Mouse (Mus musculus) embryonic fibroblast, embryonic 13.5 days (primary cell): ENCODE results near the gene Lfng. TPM values are rescaled to one million over a fixed set of nuclear protein-coding genes. Genes with fewer than 3 reads are reported as not detected.

Experiments used
- H3K27ac ChIP-seq: 2 replicates; pipeline ENCODE4 v1.5.1; 2012; ENCODE audit warnings: low read length, control low read depth, inconsistent platforms; ENCODE audit not compliant: insufficient read depth
- H3K4me1 ChIP-seq: 2 replicates; pipeline ENCODE4 v1.6.1; 2011; ENCODE audit warnings: low read length; ENCODE audit not compliant: control insufficient read depth, insufficient read depth
- H3K4me3 ChIP-seq: 2 replicates; pipeline ENCODE4 v1.5.1; 2011; ENCODE audit warnings: mild to moderate bottlenecking, control low read depth, low read length; ENCODE audit not compliant: insufficient read depth
- CTCF ChIP-seq: IDR thresholded peaks from 2 replicates; pipeline ENCODE4 v1.5.1; 2011; ENCODE audit warnings: mild to moderate bottlenecking, control low read depth, low read length, moderate library complexity, borderline replicate concordance; ENCODE audit not compliant: insufficient read depth
- POLR2A ChIP-seq: IDR thresholded peaks from 2 replicates; pipeline ENCODE4 v1.6.1; 2011; ENCODE audit warnings: low read depth, mild to moderate bottlenecking, control low read depth, low read length, moderate library complexity
- polyA plus RNA-seq: library from polyadenylated mRNA; stranded (reverse); fragments of >200 nt; gene quantifications from 2 replicates; pipeline ENCODE4 v1.2.4, GENCODE M21; 2011; ENCODE audit warnings: low read depth; ENCODE audit not compliant: missing spikeins, insufficient read length

Gene Lfng
- polyA plus RNA-seq, 1 experiment: 8.2 TPM

DNA sequence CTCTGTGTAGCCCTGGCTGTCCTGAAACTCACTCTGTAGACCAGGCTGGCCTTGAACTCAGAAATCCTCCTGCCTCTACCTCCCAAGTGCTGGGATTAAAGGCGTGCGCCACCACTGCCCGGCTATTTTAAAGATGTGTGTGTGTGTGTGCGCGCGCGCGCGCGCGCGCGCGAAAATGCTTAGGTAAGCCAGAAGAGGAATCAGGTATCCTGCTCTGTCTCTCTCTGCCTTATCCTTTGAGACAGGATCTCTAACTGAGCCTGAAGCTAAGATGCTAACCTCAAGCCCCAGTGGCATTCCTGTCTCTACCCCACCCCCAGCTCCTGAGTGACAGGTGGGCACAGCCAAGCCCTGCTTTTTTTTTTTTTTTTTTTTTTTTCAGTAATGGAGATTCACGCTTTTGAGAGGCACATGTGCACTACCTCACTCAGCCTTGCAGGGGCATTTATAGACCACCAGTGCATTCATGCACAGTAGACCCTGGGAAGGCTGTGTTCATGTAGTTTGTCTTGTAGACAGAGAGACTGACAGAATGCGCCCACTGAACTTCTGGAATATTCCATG, 38.0 kb upstream of the Lfng start:
- Histone ChIP-seq H3K4me3 (no peak overlapping the region), H3K27ac (no peak overlapping the region), H3K4me1 (no peaks in the 10 kb centered on the region)
- no peak for TF ChIP-seq POLR2A
- TF ChIP-seq CTCF: no peak

DNA sequence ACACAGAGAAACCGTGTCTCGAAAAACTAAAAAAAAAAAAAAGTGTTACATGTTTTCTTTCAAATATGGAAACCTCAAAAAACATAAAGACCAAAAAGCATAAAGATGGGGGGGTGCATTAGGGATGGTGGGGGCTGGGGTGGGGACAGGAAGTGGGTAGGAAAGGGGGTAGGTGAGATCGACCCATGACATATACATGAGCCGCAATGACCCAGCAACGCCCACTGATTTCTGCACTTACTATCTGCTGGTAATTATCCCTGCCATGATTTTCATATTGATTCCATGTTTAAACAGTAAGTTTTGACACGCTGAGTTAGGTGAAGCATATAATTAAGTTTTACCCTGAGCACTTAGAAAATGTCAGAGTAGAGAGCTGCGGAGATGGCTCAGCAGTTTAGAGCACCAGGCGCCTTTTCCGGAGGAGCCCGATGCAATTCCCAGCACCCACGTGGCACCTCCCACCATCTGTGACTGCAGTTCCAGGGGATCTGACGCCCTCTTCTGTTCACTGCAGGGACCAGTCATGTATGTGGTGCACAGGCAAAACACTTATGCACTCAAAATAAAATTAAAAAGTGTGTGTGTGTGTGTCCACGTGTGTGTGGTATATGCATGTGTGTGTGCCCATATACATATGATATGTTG, 36.8 kb upstream of the Lfng start:
- H3K4me3 ChIP-seq: no peak overlapping the region

DNA sequence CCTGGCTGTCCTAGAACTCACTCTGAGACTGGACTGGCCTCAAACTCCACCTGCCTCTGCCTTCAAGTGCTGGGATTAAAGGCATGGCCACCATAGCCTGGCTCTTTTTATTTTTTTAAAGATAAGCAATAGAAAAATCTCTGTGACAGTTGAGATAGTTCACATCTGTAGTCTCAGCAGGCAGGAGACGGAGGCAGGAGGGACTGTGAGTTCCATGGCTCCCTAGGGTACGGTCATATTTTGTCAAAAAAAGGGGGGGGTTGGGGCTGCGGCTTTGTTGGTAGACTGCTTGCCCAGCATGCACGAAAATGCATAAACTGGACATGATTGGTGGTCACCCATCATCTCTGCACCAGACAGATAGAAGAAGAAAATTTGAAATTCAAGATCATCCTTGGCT, 35.9 kb upstream of the Lfng start:
- Histone ChIP-seq H3K27ac (no peak overlapping the region), H3K4me1 (no peaks in the 10 kb centered on the region), H3K4me3 (no peak overlapping the region)
- TF ChIP-seq CTCF (no peak), POLR2A (no peak)

More for the DNA sequence above, 36.8 kb upstream of the Lfng start:
- H3K27ac ChIP-seq: no peak overlapping the region
- TF ChIP-seq POLR2A (no peak), CTCF (no peak)
- no peaks in the 10 kb centered on the region for H3K4me1 ChIP-seq

DNA sequence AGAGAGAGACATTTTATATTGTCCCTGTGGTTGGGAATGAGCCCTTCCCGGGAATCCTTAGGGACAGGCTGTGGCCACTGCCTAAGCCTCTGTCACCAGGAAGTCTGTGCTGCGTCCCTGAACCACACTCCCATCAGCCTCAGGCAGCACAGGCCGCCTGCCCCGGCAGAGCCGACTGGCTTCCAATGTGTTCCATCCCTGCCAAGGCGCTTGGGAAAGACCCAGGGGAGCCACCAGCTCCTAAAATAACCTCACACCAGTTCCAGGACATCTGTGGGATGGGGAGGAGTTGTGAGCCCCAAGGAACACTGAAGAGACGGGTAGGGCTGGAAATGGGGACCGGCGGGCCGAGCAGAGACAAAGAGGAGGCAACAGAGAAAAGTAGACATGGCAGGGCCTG, 35.4 kb upstream of the Lfng start:
- TF ChIP-seq POLR2A (no peak), CTCF (no peak)
- Histone ChIP-seq H3K27ac (no peak overlapping the region), H3K4me1 (no peaks in the 10 kb centered on the region)

DNA sequence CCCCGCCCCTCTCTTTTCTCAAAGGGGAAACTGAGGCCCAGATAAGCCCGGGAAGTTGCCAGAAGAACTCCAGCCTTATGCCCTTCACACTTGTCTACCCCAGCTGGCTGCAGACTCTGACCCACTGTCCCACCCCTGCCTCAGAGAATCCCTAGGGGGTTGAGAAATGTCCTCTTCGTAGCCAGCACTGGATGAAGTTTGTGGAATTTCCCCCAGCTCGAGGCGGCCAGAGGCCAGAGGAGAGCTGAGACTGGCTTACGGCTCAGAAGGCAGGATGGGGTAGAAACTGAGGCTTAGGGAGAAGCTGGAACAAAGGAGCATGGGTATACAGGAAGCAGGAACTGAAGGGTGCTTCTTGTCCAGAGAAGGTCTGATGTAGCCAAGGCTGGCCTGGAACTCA, 34.5 kb upstream of the Lfng start:
- Histone ChIP-seq H3K27ac (no peak overlapping the region), H3K4me1 (no peaks in the 10 kb centered on the region), H3K4me3 (no peak overlapping the region)
- TF ChIP-seq CTCF: no peak
- TF ChIP-seq POLR2A: no peak

More for the DNA sequence above, 35.4 kb upstream of the Lfng start:
- no peak overlapping the region for H3K4me3 ChIP-seq

DNA sequence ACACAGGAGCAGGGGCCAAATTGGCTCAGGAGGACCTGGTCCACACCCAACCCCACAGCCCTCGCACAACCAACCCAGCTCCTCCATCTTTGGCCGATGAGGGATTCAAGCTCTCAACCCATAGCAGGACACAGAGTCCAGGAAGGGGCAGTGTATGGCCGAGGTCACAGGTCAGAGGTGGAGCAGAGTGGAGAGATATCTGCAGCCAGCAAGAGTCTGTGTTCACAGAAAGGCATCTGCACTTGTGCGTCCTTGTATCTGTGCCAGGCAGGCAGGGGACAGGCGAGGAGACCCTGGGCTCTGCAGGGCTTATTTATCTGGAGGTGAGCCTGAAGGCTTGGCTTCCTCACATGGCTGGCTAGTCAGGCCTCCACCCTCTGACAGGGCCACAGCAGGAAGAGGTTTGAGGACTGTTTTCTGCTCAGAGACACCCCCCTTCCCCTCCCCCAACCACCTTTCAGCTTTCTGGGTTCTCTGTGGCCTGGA, 31.7 kb upstream of the Lfng start:
- H3K27ac ChIP-seq: no peak overlapping the region
- TF ChIP-seq POLR2A (no peak), CTCF (no peak)
- H3K4me3 ChIP-seq: no peak overlapping the region
- H3K4me1 ChIP-seq: no peaks in the 10 kb centered on the region

DNA sequence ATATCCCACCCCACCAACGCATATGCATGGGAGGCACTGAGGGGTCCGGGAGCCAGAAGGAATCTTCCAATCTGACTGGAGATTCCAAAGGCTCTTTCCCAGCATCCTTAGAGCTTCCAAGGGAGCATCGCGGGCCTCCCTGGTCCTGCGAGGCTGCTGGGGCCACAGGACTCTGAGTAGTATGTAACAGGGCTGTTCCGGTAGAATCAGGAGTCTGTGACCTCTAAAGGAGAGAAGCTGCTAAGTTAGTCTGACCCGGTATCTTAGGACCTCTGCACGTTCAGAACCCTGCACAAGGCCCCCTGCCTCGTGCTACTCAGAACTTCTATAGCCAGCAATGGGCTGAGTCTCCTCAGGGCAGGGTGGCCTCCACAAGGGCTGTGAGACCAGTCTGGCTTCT, 27.9 kb upstream of the Lfng start:
- Histone ChIP-seq H3K4me1 (no peaks in the 10 kb centered on the region), H3K27ac (no peak overlapping the region), H3K4me3 (no peak overlapping the region)
- TF ChIP-seq CTCF: no peak
- no peak for TF ChIP-seq POLR2A

DNA sequence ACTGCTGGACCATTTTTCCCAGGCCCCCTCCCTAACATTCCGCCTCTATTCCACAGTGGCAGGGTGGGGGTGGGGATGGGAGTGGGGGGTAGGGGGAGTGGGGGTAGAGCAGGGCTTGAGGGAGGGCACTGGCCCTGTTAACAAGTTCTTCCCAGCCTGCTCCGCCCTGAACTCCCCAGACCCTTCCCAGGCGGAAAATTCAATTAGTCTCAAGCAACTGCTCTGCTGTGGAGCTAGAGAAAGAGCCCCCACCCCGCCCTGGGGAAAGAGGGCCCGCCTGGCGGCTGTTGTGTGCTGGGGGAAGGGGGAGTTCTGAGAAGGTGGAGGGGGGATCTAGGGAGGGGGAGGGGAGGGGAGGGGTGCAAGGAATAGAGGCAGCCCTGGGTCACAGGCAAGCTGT, 27.3 kb upstream of the Lfng start:
- H3K4me1 ChIP-seq: no peaks in the 10 kb centered on the region
- TF ChIP-seq CTCF: no peak
- TF ChIP-seq POLR2A: no peak
- no peak overlapping the region for H3K27ac ChIP-seq
- no peak overlapping the region for H3K4me3 ChIP-seq

DNA sequence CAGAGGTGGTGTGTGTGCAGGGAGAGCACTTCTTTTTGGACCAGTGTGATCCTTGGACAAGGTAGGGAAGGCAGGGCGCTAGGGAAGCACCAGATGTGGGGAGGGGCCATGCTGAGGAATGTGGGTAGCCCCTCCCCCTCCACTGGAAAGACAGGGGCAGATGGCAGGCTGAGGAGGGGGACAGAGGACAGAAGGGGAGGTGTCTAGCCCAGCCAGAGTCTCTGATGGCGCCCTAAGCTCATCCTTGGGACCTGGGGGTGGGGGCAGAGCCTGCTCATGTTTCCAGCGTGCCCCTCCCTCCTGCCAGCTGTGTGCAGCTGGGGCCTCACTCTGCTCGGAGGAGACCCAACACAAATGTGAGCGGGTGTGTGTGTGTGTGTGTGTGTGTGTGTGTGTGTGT, 25.6 kb upstream of the Lfng start:
- no peak overlapping the region for H3K27ac ChIP-seq

DNA sequence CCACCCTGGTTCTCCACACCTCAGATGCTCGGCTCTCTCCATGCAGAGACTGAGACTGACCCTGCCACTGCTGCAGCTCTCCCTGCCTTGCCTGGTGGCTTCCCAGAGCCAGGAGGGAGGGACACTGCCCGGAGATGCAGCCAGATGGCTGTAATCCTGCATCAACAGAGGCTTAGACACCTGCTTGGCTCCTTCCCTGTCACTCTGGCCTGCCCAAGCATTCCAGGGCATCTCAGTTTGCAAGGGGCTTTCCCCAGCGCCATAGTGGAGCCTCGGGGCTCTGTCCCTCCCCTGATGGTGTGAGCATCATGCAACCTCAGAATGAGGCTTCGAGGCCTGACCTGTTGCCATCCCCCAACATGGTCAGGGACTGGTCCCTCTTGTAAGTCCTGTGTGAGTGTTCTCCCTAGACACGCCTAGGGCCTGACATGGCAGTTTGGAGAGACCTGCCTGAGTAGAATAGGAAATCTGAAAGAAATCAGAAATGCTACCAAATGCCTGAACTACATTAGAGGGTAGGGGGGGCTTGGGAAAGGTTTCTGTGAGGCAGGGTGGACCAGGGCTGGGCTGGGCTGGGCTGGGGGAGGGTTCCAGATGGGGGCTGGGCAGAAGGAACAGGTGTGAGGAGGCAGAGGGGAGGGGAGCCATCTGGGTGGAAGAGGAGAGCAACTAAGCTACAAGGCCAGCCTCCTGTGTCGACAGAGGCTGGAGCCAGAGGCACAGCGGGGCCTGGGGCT, 24.0 kb upstream of the Lfng start:
- no peaks in the 10 kb centered on the region for H3K4me1 ChIP-seq
- H3K27ac ChIP-seq: no peak overlapping the region
- no peak for TF ChIP-seq CTCF
- no peak for TF ChIP-seq POLR2A
- no peak overlapping the region for H3K4me3 ChIP-seq

More for the DNA sequence above, 25.6 kb upstream of the Lfng start:
- Histone ChIP-seq H3K4me3 (no peak overlapping the region), H3K4me1 (no peaks in the 10 kb centered on the region)
- no peak for TF ChIP-seq CTCF
- no peak for TF ChIP-seq POLR2A
